Mouse (Mus musculus): ENCODE data around the gene Ncln. TPM values are rescaled to one million over a fixed set of nuclear protein-coding genes. Genes with fewer than 3 reads are reported as not detected.
A peak's percentile ranks its signal among the peaks of the same experiment; 100 is the strongest.

Ncln gene
- polyA plus RNA-seq, 1 experiment: 40.9 TPM

DNA sequence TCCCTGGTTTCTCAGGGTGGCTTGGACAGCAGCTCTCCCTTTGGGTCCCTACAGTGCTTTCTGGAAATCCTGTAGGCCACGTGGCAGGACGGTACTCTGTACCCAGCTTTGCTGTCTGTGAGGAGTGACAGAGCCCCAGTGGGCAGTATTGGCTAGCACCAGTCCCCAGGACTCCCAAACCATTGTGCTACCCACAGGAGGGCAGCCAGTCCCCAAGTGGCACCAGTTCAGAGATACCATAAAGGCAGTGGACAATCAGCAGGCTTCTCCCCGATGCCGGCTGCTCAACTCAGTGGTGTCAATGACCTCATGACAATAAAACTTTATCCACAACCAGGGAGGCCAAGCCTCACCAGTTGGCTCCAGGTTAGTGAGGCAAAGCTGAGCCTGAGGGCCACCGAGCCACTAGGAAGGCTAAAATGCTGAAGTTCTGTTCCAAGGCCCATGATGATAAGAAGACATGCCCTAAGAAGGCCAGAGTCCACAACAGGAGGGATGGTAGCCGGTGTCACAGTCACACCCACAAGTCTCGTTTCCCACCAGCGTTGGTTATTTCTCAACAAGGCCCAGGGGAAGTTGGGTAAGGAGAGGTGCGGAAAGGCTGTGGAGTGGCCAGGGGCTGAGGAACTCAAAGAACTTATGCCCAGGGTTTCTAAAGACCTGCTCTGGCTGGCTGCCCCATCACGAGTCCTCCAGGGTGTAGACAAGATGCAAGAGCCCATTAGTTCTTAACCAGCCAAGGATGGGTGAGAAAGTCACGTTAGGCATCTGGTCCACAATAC, 1.7 kb downstream of the Ncln start:
- Histone ChIP-seq H3K4me3 (ENCODE audit: insufficient read depth, low read length) (peak overlapping the region; percentile 94), H3K4me1 (ENCODE audit: control insufficient read depth, insufficient read depth, low read length) (peaks cover 16% of the 10 kb centered on the region), H3K27ac (ENCODE audit: insufficient read depth, low read depth, low read length) (no peak overlapping the region)
- TF ChIP-seq CTCF (IDR thresholded peaks at IDR 0.05; ENCODE audit: low read depth, low read length) (no peak), POLR2A (IDR thresholded peaks at IDR 0.05; ENCODE audit: borderline replicate concordance, low read depth, low read length) (no peak)

- no peak overlapping the region for H3K27ac ChIP-seq (ENCODE audit: insufficient read depth, low read depth, low read length)
- H3K4me3 ChIP-seq (ENCODE audit: insufficient read depth, low read length): no peak overlapping the region
- peaks cover 16% of the 10 kb centered on the region for H3K4me1 ChIP-seq (ENCODE audit: control insufficient read depth, insufficient read depth, low read length)
- TF ChIP-seq CTCF (IDR thresholded peaks at IDR 0.05; ENCODE audit: low read depth, low read length) (no peak; the same call in 1 of the 2 replicates), POLR2A (IDR thresholded peaks at IDR 0.05; ENCODE audit: borderline replicate concordance, low read depth, low read length) (no peak)
Measured at GRCm38 (mm10) chr10:81493601-81494220, 2.5 kb downstream of the Ncln start.

- Histone ChIP-seq H3K27ac (ENCODE audit: insufficient read depth, low read depth, low read length) (no peak overlapping the region), H3K4me3 (ENCODE audit: insufficient read depth, low read length) (no peak overlapping the region), H3K4me1 (ENCODE audit: control insufficient read depth, insufficient read depth, low read length) (peaks cover 10% of the 10 kb centered on the region)
- TF ChIP-seq POLR2A (IDR thresholded peaks at IDR 0.05; ENCODE audit: borderline replicate concordance, low read depth, low read length) (no peak), CTCF (IDR thresholded peaks at IDR 0.05; ENCODE audit: low read depth, low read length) (no peak)
Measured at GRCm38 (mm10) chr10:81492606-81493240, 3.5 kb downstream of the Ncln start.

GRCm38 (mm10) chr10:81491018-81491417, 5.2 kb downstream of the Ncln start:
- H3K27ac ChIP-seq (ENCODE audit: insufficient read depth, low read depth, low read length): no peak overlapping the region
- peaks cover 5% of the 10 kb centered on the region for H3K4me1 ChIP-seq (ENCODE audit: control insufficient read depth, insufficient read depth, low read length)
- TF ChIP-seq POLR2A (IDR thresholded peaks at IDR 0.05; ENCODE audit: borderline replicate concordance, low read depth, low read length) (no peak), CTCF (IDR thresholded peaks at IDR 0.05; ENCODE audit: low read depth, low read length) (no peak)
- no peak overlapping the region for H3K4me3 ChIP-seq (ENCODE audit: insufficient read depth, low read length)

DNA sequence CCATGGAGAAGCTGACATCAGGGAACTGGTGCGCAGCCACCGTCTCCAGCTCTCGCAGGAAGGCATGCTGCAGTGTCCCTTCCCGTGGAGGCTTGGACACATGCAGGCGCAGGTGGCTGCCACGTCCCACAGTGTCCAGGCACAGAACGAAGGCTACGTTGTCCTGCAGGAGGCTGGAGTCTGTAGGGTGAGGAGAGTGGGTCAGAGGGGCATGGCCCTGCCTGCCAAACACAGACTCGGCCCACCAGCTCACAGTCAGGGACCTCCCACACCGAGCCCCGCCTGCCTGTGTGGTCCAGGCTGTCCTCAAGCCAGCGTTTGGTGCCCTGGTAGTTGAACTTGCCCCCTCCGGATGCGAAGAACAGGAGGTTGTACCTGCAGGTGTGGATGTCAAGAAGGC, 6.3 kb downstream of the Ncln start:
- no peak for TF ChIP-seq POLR2A (IDR thresholded peaks at IDR 0.05; ENCODE audit: borderline replicate concordance, low read depth, low read length)
- no peak for TF ChIP-seq CTCF (IDR thresholded peaks at IDR 0.05; ENCODE audit: low read depth, low read length)
- peaks cover 5% of the 10 kb centered on the region for H3K4me1 ChIP-seq (ENCODE audit: control insufficient read depth, insufficient read depth, low read length)
- H3K4me3 ChIP-seq (ENCODE audit: insufficient read depth, low read length): no peak overlapping the region

DNA sequence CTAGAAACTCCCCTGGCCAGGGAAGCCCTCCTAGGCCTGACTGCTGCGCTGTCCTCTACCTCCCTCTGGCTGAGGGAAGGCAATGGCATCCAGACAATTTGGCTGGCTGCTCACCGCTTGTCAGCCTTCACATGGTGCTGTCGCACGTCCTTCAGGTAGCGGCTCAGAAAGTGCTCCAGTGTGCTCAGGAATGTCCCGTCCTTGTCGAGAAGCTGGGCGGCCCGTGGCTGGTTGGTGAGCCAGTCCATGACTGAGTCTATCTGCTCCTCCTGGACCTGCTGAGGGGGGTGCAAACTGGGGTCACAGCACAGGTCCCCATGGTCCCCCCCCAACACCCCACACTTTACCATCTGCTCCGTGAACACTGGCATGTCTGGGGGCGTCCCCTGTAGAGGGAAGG, 8.1 kb downstream of the Ncln start:
- TF ChIP-seq POLR2A (IDR thresholded peaks at IDR 0.05; ENCODE audit: borderline replicate concordance, low read depth, low read length): no peak
- TF ChIP-seq CTCF (IDR thresholded peaks at IDR 0.05; ENCODE audit: low read depth, low read length): no peak
- H3K4me3 ChIP-seq (ENCODE audit: insufficient read depth, low read length): no peak overlapping the region

More for the DNA sequence above, 6.3 kb downstream of the Ncln start:
- H3K27ac ChIP-seq (ENCODE audit: insufficient read depth, low read depth, low read length): no peak overlapping the region

DNA sequence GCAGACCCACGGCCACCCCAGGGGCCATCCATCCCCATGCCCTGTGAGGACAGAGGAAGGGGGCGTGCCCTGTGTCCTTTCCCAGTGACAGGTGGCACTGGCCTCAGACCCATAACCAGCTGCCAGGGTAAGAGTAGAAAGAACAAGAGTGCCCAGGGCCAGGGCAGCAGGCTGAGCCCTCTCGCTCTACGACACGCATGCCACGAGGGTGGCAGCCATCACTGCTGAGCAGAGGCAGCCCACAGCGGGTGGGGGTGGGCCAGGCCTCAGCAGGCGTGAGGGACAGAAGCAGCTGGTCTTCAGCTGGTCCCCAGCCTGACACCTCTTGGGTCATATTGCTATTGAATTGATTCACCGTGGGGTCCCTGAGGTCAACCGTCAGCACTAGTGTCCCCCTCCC, 9.7 kb downstream of the Ncln start:
- Histone ChIP-seq H3K4me3 (ENCODE audit: insufficient read depth, low read length) (no peak overlapping the region), H3K4me1 (ENCODE audit: control insufficient read depth, insufficient read depth, low read length) (no peaks in the 10 kb centered on the region), H3K27ac (ENCODE audit: insufficient read depth, low read depth, low read length) (no peak overlapping the region)
- TF ChIP-seq POLR2A (IDR thresholded peaks at IDR 0.05; ENCODE audit: borderline replicate concordance, low read depth, low read length) (no peak), CTCF (IDR thresholded peaks at IDR 0.05; ENCODE audit: low read depth, low read length) (no peak)

More for the DNA sequence above, 8.1 kb downstream of the Ncln start:
- Histone ChIP-seq H3K27ac (ENCODE audit: insufficient read depth, low read depth, low read length) (no peak overlapping the region), H3K4me1 (ENCODE audit: control insufficient read depth, insufficient read depth, low read length) (no peaks in the 10 kb centered on the region)

DNA sequence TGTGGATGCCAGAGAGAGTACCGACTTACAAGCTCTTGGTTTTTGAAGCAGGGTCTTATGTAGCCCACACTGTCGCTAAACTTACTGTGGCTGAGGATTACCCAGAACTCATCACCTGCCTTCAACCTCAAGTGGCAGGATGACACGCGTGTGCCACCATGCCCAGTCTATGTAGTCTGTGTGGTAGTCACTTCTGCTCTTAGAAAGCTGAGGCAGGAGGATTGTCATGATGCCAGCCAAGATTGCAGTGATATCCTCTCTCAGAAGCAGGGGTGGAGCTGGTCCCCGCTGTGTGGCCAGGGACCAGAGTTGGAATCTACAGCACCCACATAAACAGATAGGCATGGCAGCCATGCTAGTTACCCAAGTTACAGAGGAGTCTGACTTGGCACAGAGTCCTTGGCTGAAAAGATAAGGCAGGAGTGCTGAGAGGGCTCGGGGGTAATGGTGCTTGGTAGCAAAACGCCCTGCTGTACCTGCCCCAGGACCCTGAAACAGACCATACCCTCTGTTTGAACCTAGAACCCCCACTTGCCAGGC, 10.6 kb downstream of the Ncln start:
- TF ChIP-seq CTCF (IDR thresholded peaks at IDR 0.05; ENCODE audit: low read depth, low read length): no peak
- TF ChIP-seq POLR2A (IDR thresholded peaks at IDR 0.05; ENCODE audit: borderline replicate concordance, low read depth, low read length): no peak
- Histone ChIP-seq H3K4me3 (ENCODE audit: insufficient read depth, low read length) (no peak overlapping the region), H3K27ac (ENCODE audit: insufficient read depth, low read depth, low read length) (no peak overlapping the region), H3K4me1 (ENCODE audit: control insufficient read depth, insufficient read depth, low read length) (no peaks in the 10 kb centered on the region)

- no peak for TF ChIP-seq POLR2A (IDR thresholded peaks at IDR 0.05; ENCODE audit: borderline replicate concordance, low read depth, low read length)
- TF ChIP-seq CTCF (IDR thresholded peaks at IDR 0.05; ENCODE audit: low read depth, low read length): no peak
- no peak overlapping the region for H3K27ac ChIP-seq (ENCODE audit: insufficient read depth, low read depth, low read length)
- H3K4me1 ChIP-seq (ENCODE audit: control insufficient read depth, insufficient read depth, low read length): no peaks in the 10 kb centered on the region
- no peak overlapping the region for H3K4me3 ChIP-seq (ENCODE audit: insufficient read depth, low read length)
Measured at GRCm38 (mm10) chr10:81485060-81485449, 11.1 kb downstream of the Ncln start.

All from bone marrow macrophage, adult 2 months (primary cell).